Mouse (Mus musculus) CH12.LX (cell line): ENCODE results near the gene E130208F15Rik. TPM values are rescaled to one million over a fixed set of nuclear protein-coding genes. Genes with fewer than 3 reads are reported as not detected.

Experiments used
- DNase-seq: peaks from one replicate; pipeline ENCODE4 v3.0.0-alpha.2; 2013; ENCODE audit errors: extremely low read depth
- H3K27ac ChIP-seq: 2 replicates; pipeline ENCODE4 v1.5.1; 2012; ENCODE audit warnings: low read depth, mild to moderate bottlenecking, control low read depth, moderate library complexity; ENCODE audit not compliant: insufficient read depth
- H3K27me3 ChIP-seq: replicated peaks from 2 replicates; pipeline ENCODE3; 2012; ENCODE audit warnings: inconsistent platforms
- H3K36me3 ChIP-seq, 2 experiments: replicated peaks in 1 of 2; 2 replicates each; pipeline versions ENCODE3 to v1.6.1; 2012; ENCODE audit warnings: inconsistent platforms in 1 of 2, low read length in 1 of 2, mild to moderate bottlenecking in 1 of 2, mixed read lengths in 1 of 2, moderate library complexity in 1 of 2; ENCODE audit not compliant: control insufficient read depth in 1 of 2, insufficient read depth in 1 of 2
- H3K4me1 ChIP-seq, 2 experiments: 2 replicates each; pipeline ENCODE4 v1.6.1; 2012; ENCODE audit warnings: inconsistent platforms in 1 of 2, moderate library complexity in 1 of 2; ENCODE audit not compliant: insufficient read depth in 2 of 2, control insufficient read depth in 1 of 2
- H3K4me2 ChIP-seq: 2 replicates; pipeline ENCODE4 v1.6.1; 2012; ENCODE audit warnings: low read depth, mild to moderate bottlenecking, control low read depth; ENCODE audit not compliant: poor library complexity, insufficient read depth, severe bottlenecking
- H3K4me3 ChIP-seq, 3 experiments: fragments of 150-350 bp in 1 of 3; sonication (generic) in 1 of 3; replicated peaks in 1 of 3; 2 replicates each; pipeline versions ENCODE3 to v1.5.1; 2011 to 2012; ENCODE audit warnings: low read depth in 2 of 3, low read length in 2 of 3, mild to moderate bottlenecking in 2 of 3, moderate library complexity in 2 of 3, control low read depth in 1 of 3, improper control_type of control experiment in 1 of 3, inconsistent platforms in 1 of 3, mixed read lengths in 1 of 3; ENCODE audit not compliant: poor library complexity in 1 of 3
- H3K79me2 ChIP-seq: replicated peaks from 2 replicates; pipeline ENCODE4 v1.6.1; 2012; ENCODE audit warnings: mild to moderate bottlenecking, moderate library complexity; ENCODE audit not compliant: control insufficient read depth, poor library complexity, insufficient read depth, severe bottlenecking; ENCODE audit errors: extremely low read depth
- H3K9ac ChIP-seq: 2 replicates; pipeline ENCODE4 v1.6.1; 2012; ENCODE audit warnings: low read depth, mild to moderate bottlenecking, control low read depth, moderate library complexity; ENCODE audit not compliant: insufficient read depth
- H3K9me3 ChIP-seq: replicated peaks from 2 replicates; pipeline ENCODE3; 2012; ENCODE audit warnings: low read length, inconsistent platforms, mixed read lengths
- BHLHE40 ChIP-seq: IDR thresholded peaks from 2 replicates; pipeline ENCODE4 v1.6.1; 2011; ENCODE audit warnings: mild to moderate bottlenecking, low read depth, low read length, improper control_type of control experiment
- EP300 ChIP-seq: IDR thresholded peaks from 2 replicates; pipeline ENCODE4 v1.6.1; 2011; ENCODE audit warnings: low read length, improper control_type of control experiment
- JUN ChIP-seq: IDR thresholded peaks from 2 replicates; pipeline ENCODE4 v1.6.1; 2011; ENCODE audit warnings: low read depth, mild to moderate bottlenecking, low read length, improper control_type of control experiment, moderate library complexity; ENCODE audit not compliant: insufficient read depth
- JUND ChIP-seq: conservative IDR thresholded peaks from 2 replicates; pipeline ENCODE4 v1.6.1; 2011; ENCODE audit warnings: low read depth, low read length, improper control_type of control experiment
- MAFK ChIP-seq: IDR thresholded peaks from 2 replicates; pipeline ENCODE4 v1.6.1; 2011; ENCODE audit warnings: low read length, improper control_type of control experiment; ENCODE audit not compliant: insufficient replicate concordance
- MEF2A ChIP-seq: IDR thresholded peaks from 2 replicates; pipeline ENCODE4 v1.6.1; 2014; ENCODE audit warnings: low read depth, mild to moderate bottlenecking, inconsistent platforms, low read length, improper control_type of control experiment, borderline replicate concordance
- MXI1 ChIP-seq: IDR thresholded peaks from 2 replicates; pipeline ENCODE4 v1.6.1; 2011; ENCODE audit warnings: mild to moderate bottlenecking, low read depth, low read length, improper control_type of control experiment
- MYC ChIP-seq: IDR thresholded peaks from 2 replicates; pipeline ENCODE4 v1.6.1; 2011; ENCODE audit warnings: low read depth, mild to moderate bottlenecking, improper control_type of control experiment, low read length
- NRF1 ChIP-seq: IDR thresholded peaks from 2 replicates; pipeline ENCODE4 v1.6.1; 2014; ENCODE audit warnings: low read depth, mild to moderate bottlenecking, inconsistent platforms, low read length, improper control_type of control experiment, moderate library complexity
- RAD21 ChIP-seq: IDR thresholded peaks from 2 replicates; pipeline ENCODE4 v1.6.1; 2011; ENCODE audit warnings: low read depth, mild to moderate bottlenecking, low read length, improper control_type of control experiment, moderate library complexity
- SIN3A ChIP-seq: IDR thresholded peaks from 2 replicates; pipeline ENCODE4 v1.6.1; 2012; ENCODE audit warnings: low read length, improper control_type of control experiment, inconsistent platforms
- TBP ChIP-seq: conservative IDR thresholded peaks from 2 replicates; pipeline ENCODE4 v1.6.1; 2011; ENCODE audit warnings: low read depth, low read length, improper control_type of control experiment
- TCF12 ChIP-seq: IDR thresholded peaks from 2 replicates; pipeline ENCODE4 v1.6.1; 2014; ENCODE audit warnings: low read depth, mild to moderate bottlenecking, inconsistent platforms, low read length, improper control_type of control experiment
- USF1 ChIP-seq: IDR thresholded peaks from 2 replicates; pipeline ENCODE4 v1.6.1; 2014; ENCODE audit warnings: low read depth, mild to moderate bottlenecking, inconsistent platforms, low read length, improper control_type of control experiment
- ZC3H11A ChIP-seq: IDR thresholded peaks from 2 replicates; pipeline ENCODE4 v1.6.1; 2012; ENCODE audit warnings: low read depth, mild to moderate bottlenecking, inconsistent platforms, low read length, improper control_type of control experiment
- ZNF384 ChIP-seq: IDR thresholded peaks from 2 replicates; pipeline ENCODE4 v1.6.1; 2012; ENCODE audit warnings: low read depth, low read length, improper control_type of control experiment, inconsistent platforms
- dilution Hi-C: fragments of 300-500 bp; cut with MboI; formaldehyde crosslinking; loops from 2 replicates; pipeline ENCODE4 v1.14.3; 2020; ENCODE audit warnings: low sequenced_read_pairs; ENCODE audit not compliant: extremely low pct_unique_long_range_greater_than_20kb, extremely low pct_ligation_motif_present
- in situ Hi-C: fragments of 300-500 bp; cut with MboI; formaldehyde crosslinking; loops from 3 replicates; pipeline ENCODE4 v1.14.3; 2019; ENCODE audit warnings: low sequenced_read_pairs, low pct_ligation_motif_present, low pct_unique_long_range_greater_than_20kb, mixed read lengths
- polyA plus RNA-seq: library from polyadenylated mRNA; unstranded; fragments of >175 nt; gene quantifications from 2 replicates; pipeline ENCODE4 v1.2.1, GENCODE M21; 2012; ENCODE audit warnings: low read depth; ENCODE audit not compliant: insufficient read length
- total RNA-seq, 2 experiments: library from RNA; depleted of rRNA; stranded (reverse); fragments of 300-350 nt in 1 of 2; fragments of >200 nt in 1 of 2; gene quantifications; 2 replicates each; pipeline ENCODE4 v1.2.3; 2012 to 2014

E130208F15Rik gene
- total and polyA plus RNA-seq, 3 experiments: 0.70 to 9.7 (median 5.6) TPM

DNA sequence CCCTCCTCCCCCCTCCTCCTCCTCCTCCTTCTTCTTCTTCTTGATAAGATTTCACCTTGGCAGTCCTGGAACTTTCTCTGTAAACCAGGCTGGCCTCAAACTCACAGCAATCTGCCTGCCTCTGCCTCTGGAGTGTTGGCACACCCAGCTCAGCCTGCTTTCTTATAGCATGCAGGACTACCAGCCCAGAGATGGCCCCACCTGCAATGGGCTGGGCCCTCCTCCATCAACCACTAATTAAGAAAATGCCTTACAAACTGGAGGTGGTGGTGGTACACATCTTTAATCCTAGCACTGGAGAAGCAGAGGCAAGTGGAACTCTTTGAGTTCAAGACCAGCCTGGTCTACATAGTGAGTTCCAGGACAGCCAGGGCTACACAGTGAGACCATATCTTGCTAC, 4.9 kb downstream of the E130208F15Rik start:
- dilution Hi-C loops: no loop called here
- in situ Hi-C loops: no loop called here
- H3K4me1 ChIP-seq: peaks cover 8 to 27% of the 10 kb centered on the region in 2 experiments
- H3K36me3 ChIP-seq: no peaks in the 10 kb centered on the region
- H3K27ac ChIP-seq: no peak overlapping the region
- H3K4me2 ChIP-seq: no peak overlapping the region
- no peak overlapping the region for H3K4me3 ChIP-seq
- no peak overlapping the region for H3K9ac ChIP-seq
- no peak for TF ChIP-seq TBP
- TF ChIP-seq ZNF384: no peak
- no peak for TF ChIP-seq TCF12
- TF ChIP-seq RAD21: no peak
- TF ChIP-seq BHLHE40: no peak
- peaks cover 18% of the 10 kb centered on the region for H3K9me3 ChIP-seq
- H3K27me3 ChIP-seq: peaks cover 36% of the 10 kb centered on the region
- no peaks in the 10 kb centered on the region for H3K79me2 ChIP-seq
- no peak for DNase-seq

DNA sequence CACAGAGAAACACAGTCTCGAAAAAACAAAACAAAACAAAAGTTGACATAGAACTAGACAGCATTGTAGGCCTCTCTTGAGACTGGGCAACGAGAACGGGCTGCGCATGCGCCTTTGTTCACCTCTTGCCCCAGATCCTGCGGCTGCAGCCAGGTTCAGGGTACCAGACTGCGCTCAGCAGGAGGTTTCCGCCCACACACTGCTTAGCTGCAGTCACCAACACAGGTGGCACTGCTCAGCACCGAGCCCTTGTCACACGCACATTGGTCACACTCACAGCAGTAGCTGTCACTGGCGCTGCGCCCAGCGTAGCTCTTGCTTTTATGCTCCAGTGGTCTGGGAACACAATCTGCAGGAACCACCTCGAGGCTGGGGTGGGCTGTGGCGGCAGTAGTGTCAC, 5.6 kb downstream of the E130208F15Rik start:
- Histone ChIP-seq H3K27ac (no peak overlapping the region), H3K9me3 (peaks cover 18% of the 10 kb centered on the region), H3K27me3 (peaks cover 39% of the 10 kb centered on the region), H3K4me2 (no peak overlapping the region), H3K4me3 (no peak overlapping the region), H3K36me3 (no peaks in the 10 kb centered on the region), H3K4me1 (peaks cover 8 to 28% of the 10 kb centered on the region in 2 experiments), H3K9ac (no peak overlapping the region), H3K79me2 (no peaks in the 10 kb centered on the region)
- in situ Hi-C loops: no loop called here
- DNase-seq: no peak
- TF ChIP-seq NRF1 (peak; percentile 50), JUN (no peak)
- dilution Hi-C loops: no loop called here

GRCm38 (mm10) chr7:30328379-30328778, 6.8 kb downstream of the E130208F15Rik start:
- no peak overlapping the region for H3K9ac ChIP-seq
- H3K4me3 ChIP-seq: no peak overlapping the region
- H3K36me3 ChIP-seq: no peaks in the 10 kb centered on the region
- in situ Hi-C loops (no loop called here), dilution Hi-C loops (no loop called here)
- H3K27me3 ChIP-seq: peaks cover 49% of the 10 kb centered on the region
- H3K27ac ChIP-seq: no peak overlapping the region
- no peak overlapping the region for H3K4me2 ChIP-seq
- no peak for DNase-seq
- TF ChIP-seq USF1 (no peak), ZC3H11A (no peak), MEF2A (no peak), MAFK (no peak), MXI1 (no peak), MYC (no peak), JUND (no peak), SIN3A (no peak), EP300 (no peak)
- peaks cover 18% of the 10 kb centered on the region for H3K9me3 ChIP-seq
- no peaks in the 10 kb centered on the region for H3K79me2 ChIP-seq
- H3K4me1 ChIP-seq: peaks cover 8 to 25% of the 10 kb centered on the region in 2 experiments
